Mouse (Mus musculus) megakaryocyte progenitor cell, adult 5-6 weeks (primary cell): ENCODE measurements around the gene Kcnn1. TPM values are rescaled to one million over a fixed set of nuclear protein-coding genes. Genes with fewer than 3 reads are reported as not detected.
"Not testable (repeated sequence)": the region's sequence is repeated elsewhere in the genome, so short reads cannot be mapped to it uniquely, and the experiment has no call there.

Source experiments
- ATAC-seq: replicated peaks from 2 replicates; pipeline ENCODE4 v1.8.0; 2016; ENCODE audit warnings: mild to moderate bottlenecking, moderate TSS enrichment, inconsistent platforms; ENCODE audit not compliant: poor library complexity
- total RNA-seq, 2 experiments: library from RNA; stranded (forward) in 1 of 2; stranded (reverse) in 1 of 2; fragments of 157-497, 149-512 nt in 1 of 2; fragments of 200-1000 nt in 1 of 2; gene quantifications; 2 replicates each; pipeline versions ENCODE4 v1.2.3 to v1.2.4; 2015 to 2017

Gene Kcnn1
- total RNA-seq, 2 experiments from 2014 or later, result 0.42 to 0.92 TPM

DNA sequence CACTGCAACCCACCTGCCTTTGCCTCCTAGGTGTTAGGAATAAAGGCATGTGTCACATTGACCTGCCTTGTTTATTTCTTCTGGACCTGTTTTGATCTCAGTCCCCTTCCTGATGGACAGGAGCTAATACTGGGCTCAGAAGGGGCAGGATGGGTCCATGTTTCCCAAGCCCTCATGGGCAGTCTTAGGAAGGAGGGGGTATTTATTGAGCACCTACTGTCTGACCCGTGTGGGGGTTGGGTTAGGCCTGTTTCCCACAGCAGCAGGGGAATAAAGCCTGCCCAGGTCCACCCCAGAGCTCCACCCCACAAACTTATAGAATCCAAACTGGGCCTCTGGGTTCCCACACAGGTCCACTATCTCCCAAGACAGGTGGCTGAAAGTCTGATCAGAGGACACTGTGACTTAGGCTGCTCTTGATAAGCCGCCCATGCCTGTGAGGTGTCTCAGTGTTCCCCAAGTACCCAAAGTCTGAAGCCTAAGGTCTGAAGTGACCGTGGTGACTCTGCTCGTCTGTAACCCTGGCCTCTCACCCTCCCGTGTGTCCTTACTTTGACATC is 19.8 kb downstream of the Kcnn1 start:
- ATAC-seq, result 0 out of 2 replicates have a peak, but pooled peaks have one; percentile 5

DNA sequence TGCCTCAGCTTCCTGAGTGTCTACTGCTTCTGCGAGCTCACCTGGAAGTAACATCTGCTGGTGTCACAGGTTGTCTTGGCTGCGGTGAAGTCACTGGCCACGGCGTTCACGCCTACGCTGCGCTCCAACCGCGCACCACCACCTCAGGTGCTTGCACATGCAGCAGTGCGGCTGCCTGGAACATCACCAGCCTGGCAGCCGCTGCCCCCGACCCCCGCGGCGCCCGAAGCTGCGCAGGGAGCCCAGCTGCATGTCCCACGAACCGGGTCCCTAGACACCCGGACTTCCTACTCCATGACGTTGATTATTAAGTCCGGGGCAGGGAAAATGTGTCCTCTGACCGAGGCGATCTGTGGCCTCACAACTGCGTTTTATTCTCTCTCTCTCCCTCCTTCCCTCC is 20.6 kb downstream of the Kcnn1 start:
- no peak for ATAC-seq

DNA sequence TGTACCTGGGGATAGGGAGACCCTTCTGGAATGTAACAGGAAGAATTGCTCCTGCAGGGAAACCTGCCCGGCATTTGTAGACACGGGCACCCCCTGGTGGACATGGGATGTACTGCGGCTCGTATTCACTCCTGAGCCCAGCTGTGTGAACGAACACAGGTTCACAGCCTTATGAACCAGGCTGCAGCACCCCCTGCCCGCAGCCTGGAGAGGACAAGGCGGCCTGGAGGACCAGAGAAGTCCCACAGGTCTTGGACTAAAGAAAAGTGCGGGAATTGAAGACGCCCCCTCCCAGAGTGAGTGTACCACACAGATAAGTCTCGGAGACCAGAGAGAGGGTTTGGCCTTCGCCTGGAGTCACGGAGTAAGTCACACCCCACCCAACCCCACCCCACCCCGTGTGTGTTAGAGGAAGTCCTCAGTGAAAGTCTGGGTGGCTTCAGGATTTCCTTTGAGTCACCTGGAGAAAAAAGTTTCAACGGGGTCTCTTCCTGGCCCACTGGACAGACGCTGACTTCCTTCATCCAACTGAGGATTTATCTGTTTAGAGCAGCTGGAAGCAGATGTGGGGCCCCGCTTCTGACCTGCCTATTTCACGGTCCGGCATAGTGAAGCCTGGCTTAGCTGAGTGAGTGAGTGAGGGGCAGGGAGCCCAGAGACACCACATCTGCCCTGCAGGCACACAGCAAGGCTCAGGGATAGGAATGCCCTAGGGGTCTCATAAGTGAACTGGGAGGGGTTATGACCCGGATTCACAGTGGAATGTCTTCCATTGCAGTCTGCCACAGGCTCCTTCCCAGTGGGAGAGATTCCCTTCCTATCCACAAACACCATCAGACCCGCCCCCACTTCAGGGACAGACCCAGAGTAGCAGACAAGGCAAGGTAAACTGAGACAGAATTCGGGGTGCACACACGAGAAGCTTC is 21.6 kb downstream of the Kcnn1 start:
- peak; percentile 42 for ATAC-seq

DNA sequence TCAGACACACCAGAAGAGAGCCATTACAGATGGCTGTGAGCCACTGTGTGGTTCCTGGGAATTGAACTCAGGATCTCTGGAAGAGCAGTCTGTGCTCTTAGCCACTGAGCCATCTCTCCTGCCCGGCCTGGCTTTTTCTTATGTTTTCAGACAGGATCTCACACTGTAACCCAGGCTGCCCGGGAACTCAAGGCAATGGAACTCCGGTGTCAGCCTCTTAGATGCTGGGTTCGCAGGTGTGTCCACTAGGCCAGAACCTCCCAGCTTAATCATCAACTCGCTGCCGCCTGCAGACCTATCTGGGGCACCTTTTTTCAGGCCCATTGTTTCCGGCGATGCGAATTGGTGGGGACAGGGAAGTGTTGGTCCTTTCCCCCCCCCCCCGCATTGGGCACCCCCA is 22.5 kb downstream of the Kcnn1 start:
- ATAC-seq, result no peak

DNA sequence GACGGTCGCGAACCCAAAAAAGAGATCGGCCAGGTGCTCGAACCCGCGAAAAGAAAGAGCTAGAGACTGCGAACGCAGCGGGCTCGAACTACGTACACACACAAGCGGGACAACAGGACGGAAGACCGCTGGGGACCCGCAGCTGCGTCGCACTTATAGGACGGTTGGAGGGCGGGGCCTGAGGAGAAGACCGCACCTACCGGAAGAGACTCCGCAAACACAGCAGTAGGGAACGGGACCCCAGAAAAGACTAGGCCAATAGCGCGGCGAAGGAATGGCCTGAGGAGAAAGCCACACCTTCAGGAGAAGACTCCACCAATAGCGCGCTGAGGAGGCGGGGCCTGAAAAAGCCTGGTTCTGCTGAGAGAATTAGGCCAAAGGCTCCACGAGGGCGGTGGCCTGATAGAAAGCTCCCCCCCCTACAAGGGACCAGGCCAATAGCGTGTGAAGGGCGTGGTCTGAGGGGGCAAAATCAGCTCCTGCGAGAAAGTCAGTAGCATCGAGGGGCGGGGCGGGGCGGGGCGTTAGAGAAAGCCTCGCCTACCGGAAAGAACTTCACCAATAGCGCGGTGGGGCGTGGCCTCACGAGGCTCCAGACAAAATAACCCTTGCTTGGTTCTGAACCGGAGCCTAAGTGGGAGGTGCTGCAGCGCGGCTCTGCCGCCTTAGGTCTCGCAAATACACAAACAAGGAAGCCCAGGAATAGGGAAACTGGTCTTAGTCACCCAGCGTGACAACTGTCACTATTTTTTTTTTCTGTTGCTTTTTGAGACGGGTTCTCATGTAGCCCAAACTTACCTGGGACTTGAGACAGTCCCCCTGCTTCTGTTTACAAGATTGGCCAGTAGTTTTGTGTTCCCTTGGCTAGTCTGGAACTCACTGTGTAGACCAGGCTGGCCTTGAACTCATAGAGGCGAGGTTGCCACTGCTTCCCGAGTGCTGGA is 23.4 kb downstream of the Kcnn1 start, which contains the start of gene Arrdc2:
Gene Arrdc2 (minus strand): TSS at position 313 of the 944 bp plus-strand sequence.
- ATAC-seq, result peak; percentile 78

DNA sequence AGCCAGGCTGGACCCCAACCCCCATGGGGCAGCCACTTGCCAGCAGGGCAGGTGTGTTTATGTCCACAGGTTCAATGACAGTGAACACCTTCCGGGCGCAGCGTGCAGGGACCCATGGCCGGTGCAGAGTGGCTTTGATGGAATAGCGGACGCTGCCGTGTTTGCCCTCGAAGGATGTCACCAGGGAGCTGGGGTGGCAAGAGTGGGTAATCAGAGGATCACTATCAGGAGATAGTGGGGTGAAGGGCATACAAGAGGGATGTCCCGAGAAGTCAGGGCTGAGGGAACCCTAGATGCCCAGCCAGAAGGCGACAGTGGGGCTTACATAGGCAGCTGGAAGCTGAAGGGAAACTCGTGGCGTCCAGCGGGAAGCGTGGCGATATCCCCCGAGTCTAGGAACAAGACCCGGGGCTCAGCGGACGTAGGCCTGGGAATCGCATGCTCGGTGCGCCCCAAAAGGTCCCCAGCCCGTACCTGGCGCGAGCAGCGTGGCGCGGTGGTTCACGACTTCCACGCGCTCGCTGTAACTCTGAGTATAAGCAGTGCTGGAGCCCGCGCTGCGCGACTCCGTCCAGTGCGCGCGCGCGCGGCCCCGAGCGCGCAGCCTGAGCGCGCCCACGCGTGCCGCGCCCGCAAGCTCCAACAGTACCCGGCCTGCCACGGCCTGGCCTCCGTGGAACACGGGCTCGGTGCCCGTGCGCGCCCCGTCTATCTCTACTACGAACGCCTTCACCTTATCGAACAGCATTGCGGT is 24.2 kb downstream of the Kcnn1 start:
- ATAC-seq, result no peak

DNA sequence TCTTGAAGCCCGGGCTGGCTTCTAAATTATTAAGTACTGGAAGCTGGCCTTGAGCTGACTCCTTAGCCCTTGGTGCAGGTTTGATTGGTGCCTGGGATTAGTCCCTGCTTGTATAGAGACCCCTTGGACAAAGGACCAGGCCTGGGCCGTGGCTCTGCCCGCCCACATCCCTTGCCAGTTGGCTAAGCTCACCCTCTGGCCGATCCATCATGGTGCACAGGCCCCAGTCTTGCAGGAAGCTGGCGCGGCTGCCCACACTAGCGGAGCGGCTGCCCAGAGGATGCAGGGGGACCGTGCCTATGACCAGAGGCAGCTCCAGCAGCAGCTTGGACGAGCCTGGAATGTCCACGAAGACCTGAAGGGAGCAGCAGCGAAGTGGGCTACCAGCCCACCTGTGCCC is 26.4 kb downstream of the Kcnn1 start:
- no peak for ATAC-seq

DNA sequence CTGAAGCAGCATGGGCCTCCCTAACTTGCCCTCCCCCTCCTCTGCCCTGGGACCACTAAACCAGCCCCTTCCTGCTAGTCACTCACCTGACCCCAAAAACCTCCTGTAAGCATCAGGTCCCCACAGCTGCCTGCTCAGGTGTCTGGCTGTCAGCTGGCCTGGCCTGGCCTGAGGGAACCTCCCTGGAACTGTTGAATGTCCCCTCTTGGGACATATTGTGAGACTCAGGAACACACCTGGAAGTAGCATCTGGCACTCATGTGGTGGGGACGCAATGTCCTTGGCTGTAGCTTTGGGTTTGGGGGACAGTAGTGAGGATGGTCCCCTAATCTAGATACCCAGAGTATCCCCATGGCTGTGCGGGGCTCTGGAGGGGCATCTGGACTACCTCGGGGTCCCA is 29.0 kb downstream of the Kcnn1 start:
- ATAC-seq, result no peak

DNA sequence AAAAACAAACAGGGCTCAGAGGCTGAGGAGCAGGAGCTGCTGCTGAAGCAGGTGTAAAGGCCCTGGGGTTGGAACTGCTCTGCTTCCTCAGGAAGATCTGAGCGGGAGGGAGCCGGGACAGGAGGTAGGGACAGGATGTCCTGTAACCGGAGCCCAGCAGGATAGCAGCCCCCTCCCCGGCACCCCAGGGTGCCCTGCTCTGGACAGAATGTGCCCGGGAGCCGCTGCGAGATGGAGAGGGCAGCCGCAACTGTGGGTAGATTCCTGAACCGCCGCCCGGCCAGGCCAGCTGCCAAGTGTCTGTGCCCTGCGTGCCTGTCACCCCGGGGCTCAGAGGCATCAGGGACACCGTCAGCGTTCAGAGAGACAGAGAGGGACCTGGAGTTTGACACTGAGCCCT is 29.5 kb downstream of the Kcnn1 start:
- ATAC-seq, result 0 out of 2 replicates have a peak, but pooled peaks have one; percentile 30

DNA sequence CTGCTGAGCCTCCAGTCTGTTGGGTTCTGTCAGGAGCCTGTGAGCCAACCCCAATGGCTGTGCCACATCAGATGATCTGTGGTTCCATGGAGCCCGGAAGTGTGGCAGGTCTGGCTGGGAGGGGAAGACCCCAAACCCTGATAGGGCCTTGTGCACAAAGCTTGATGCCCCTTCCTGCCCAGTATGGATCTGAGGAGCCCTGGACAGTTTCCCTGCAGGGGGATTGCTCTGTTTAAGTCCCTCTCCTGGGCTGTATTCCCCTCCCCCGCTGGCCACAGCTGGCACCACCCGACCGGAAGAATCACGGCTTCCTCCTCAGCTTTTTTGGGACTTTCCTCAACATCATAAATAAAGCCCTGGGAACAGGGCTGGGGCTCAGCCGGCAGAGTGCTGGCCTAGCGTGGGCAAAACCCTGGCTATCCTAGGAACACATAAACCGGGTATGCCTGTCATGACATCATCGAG is 30.0 kb downstream of the Kcnn1 start:
- peak; percentile 71 for ATAC-seq

DNA sequence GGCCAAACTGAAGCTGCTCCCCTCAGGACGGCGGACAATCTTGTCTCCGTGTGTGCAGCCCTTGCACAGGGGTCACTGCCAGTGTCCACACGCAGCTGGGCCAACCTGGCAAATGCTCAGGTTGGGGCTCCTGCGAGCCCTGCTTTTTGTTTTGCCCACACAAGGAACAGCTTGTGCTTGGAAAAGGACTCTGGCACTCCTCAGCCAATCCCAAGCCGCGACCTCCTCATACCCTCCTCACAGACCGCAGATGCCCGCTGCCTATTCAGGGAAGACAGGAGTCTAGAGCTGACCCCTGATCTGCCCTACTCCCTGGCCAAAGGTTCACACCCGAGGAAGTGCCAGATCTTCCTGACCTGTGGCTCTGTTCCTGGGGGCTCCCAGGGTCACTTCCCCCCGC is 30.7 kb downstream of the Kcnn1 start:
- ATAC-seq, result no peak

DNA sequence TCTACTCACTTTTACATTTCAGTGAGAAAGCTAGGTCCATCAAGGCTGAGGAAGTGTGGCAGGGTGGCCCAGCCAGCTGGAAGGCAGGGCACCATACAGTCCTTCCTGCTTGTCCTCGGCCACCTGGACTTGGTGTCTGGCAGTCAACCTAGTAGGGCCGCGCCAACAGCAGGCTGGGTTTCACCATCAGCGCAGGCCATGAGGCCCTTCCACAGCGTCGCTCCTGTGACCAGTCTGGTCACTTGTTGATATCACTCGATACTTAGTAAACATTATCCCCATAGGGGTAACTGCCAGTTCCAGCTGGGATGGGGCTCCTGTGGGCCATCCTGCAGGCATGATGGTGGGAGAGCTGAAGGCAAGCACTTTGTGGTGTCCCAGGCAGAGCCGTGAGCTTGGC is 31.5 kb downstream of the Kcnn1 start:
- ATAC-seq, result no peak

DNA sequence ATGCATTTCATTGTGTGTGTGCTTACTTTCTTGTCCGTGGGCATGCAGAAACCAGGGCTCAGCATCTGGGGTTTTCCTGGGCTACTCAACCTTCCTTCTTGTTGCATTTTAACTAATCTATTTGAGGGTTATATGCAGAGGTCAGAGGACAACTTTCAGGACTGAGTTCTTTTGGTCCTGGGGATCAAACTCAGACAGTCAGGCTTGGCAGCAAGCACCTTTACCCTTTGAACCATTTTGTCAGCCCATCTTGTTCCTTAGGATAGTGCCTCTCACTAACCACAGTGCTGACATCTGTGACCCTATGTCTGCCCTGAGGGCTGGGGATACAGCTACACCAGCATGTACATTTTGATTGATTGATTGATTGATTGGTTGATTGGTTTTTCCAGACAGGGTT is 35.3 kb downstream of the Kcnn1 start:
- ATAC-seq, result no peak

DNA sequence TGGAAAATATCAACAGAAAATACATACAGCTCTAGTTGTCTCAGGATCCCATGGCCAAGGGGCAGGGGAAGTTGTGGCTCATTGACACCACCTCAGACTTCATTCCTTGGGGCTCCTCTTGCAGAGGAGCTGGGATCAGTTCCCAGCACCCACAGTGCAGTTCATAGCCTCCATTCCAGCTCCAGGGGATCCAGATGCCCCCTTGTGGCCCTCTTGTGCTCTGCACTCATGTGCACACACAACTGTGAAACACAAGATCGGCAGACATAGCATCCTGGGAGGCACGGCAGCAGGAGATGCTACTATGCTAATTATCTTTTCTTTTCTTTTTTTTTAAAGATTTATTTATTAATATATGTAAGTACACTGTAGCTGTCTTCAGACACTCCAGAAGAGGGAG is 36.0 kb downstream of the Kcnn1 start:
- ATAC-seq, result peak; percentile 50; the same call in 1 of the 2 replicates

DNA sequence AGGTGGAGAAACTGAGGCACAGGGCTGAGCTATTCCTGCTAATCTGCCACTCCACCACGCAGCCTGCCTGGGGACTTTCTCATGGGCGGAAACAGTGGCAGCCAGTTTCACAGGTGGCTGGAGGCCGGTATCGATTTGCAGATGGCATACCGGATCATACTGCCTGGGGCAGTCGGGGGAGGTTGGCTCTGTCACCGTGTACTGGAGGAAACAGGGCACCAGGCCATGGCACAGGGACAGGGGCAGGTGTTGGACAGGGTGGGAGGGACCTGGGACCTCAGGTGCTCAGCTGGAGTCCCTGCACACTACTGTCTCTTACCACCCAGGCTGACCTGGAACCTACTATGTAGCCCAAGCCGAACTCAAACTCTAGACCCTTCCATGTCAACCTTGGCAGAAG is 37.2 kb downstream of the Kcnn1 start:
- no peak for ATAC-seq

DNA sequence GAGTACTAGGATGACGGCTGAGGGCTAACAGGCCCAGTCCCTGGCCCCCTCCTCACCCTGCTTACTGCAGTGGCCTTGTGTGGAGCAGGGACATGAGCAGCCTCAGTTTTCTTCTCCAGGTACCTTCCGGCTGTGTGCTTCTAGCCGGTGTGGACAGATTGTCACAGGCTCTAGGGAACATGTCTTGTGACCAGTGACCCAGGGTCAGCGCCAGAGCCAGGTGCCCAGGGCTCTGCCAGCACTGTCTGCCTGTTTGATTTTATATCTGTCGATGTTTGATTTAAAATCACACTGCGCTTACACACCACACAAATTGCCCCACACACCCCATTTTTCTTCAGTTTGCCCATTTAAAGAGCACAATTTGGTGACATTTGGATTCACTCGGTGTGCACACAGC is 39.3 kb downstream of the Kcnn1 start:
- no peak for ATAC-seq

DNA sequence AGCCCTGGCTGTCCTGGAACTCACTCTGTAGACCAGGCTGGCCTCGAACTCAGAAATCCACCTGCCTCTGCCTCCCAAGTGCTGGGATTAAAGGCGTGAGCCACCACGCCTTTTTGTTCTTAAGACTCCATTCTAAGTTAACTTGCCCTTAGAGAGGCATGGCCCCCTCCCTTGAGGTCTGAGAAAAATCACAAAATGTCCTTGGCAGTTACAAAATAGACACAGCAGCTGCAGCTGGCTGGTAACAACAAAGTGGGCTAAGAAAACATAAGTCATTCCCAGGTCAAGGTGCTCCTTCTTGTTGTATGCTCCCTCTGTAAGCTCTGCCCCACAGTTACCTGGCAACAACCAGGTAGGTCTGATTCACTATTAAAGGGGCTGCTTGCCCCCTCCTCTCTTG is 40.5 kb downstream of the Kcnn1 start:
- not testable (repeated sequence) for ATAC-seq

DNA sequence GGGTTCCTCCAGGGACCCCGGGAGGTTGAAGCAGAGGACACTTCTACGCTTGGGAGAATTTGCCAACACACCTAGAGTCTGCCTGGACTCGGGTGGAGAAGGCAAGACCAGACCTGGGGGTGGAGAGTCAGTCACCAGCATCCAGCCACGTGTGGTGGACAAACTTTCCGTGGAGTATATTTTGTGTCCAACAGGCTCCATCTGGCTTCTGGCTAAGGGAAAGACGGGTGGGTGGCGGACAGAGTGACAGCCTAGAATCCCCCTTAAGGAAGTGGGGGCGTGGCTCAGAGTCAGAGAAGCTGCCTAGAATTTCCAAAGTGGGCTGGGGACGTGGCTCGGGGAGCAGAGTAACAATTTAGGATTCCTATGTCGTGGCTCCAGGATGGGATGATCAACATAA is 41.1 kb downstream of the Kcnn1 start:
- ATAC-seq, result 0 out of 2 replicates have a peak, but pooled peaks have one; percentile 11

DNA sequence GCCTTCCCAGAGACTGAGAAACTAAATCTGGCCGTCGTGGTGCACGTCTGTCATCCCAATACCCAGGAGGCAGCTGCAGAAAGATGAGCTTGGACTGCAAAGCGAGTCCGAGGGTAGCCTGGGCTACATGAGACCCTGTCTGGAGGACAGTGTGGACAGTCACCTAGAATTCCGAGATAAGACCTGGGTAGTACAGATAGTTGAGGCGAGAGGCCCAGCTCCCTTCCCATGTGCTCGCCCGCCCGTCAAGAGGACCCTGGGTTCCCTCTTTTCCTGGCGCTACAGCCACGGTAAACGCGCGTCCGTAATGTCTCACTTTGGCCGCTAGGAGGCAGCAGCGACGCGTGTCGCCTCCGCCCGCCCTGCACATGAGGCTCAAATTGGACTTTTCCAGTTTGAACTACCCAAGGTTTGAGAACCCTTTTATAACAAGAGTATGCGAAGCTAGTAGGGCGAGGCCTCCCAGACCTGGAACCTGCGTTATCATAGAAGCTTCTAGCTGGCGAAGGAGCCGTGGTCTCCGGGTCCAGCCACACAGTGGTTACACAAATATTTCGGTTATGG is 41.6 kb downstream of the Kcnn1 start:
- ATAC-seq, result peak; percentile 94
